Mouse (Mus musculus) macrophage (primary cell): ENCODE measurements around the gene Rspry1. TPM values are rescaled to one million over a fixed set of nuclear protein-coding genes. Genes with fewer than 3 reads are reported as not detected.

ENCODE experiments used
- H3K27ac ChIP-seq: fragments of 350-480 bp; formaldehyde crosslinking; 2 replicates; pipeline ENCODE4 v1.9.0; 2021
- H3K36me3 ChIP-seq: fragments of 350-480 bp; formaldehyde crosslinking; 2 replicates; pipeline ENCODE4 v1.9.0; 2021; ENCODE audit errors: inconsistent target
- H3K4me3 ChIP-seq: fragments of 350-480 bp; formaldehyde crosslinking; 2 replicates; pipeline ENCODE4 v1.9.0; 2021; ENCODE audit errors: inconsistent target
- H3K79me2 ChIP-seq: fragments of 350-480 bp; formaldehyde crosslinking; 2 replicates; pipeline ENCODE4 v1.9.0; 2021; ENCODE audit errors: inconsistent target
- WGBS: methylation state at CpG from one replicate; pipeline ENCODE4 v1.1.7; 2026; ENCODE audit warnings: inconsistent platforms; ENCODE audit not compliant: missing documents; 5-methylcytosine and 5-hydroxymethylcytosine counted together
- polyA plus RNA-seq: library from polyadenylated mRNA; stranded (reverse); fragments of 250-400 nt; gene quantifications from 3 replicates; pipeline ENCODE4 v1.2.4, GENCODE M21; 2018; ENCODE audit warnings: inconsistent platforms

Gene Rspry1
- polyA plus RNA-seq, 1 experiment from 2014 or later = 18.7 TPM

DNA sequence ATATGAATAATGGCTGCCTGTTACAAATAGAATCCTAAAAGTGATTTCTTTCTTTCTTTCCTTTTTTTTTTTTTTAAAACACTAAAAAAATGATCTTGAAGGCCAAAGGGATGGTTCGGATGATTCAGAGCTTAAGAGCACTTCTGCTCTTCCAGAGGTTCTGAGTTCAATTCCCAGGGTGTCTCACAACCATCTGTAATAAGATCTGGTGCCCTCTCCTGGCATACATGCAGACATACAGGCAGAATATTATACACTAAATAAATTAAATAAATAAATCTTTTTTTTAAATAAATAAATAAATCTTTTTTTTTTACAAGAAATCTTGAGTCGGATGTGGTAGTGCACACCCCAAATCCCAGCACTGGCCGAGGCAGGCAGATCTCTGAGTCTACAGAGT is 40.2 kb downstream of the Rspry1 start:
- H3K36me3 ChIP-seq = peaks cover 70% of the 10 kb centered on the region
- 100% methylated on average over 3 of the region's 3 CpGs for WGBS
- H3K79me2 ChIP-seq = no peaks in the 10 kb centered on the region
- H3K4me3 ChIP-seq = no peak overlapping the region
- H3K27ac ChIP-seq = no peak overlapping the region

DNA sequence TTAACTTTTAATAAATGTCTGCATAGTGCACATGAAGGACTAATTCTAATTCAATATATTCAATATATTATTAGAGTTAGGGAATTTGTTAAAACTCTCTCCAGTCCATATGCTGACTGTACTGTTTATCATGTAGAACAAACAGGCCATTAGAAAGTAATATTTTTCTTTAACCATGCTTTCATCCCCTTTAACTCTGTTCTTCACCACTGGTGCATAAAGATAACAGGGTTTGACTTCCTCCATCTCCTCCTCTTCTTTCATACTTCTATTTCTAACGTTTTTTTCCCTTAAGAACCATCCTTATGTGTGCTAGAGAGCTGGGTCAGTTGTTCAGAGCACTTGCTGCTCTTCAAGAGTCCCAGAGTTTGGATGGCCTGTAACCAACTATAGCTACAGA is 43.5 kb downstream of the Rspry1 start:
- WGBS = 50% methylated on average over 1 of the region's 1 CpGs
- H3K36me3 ChIP-seq = peaks cover 53% of the 10 kb centered on the region
- no peak overlapping the region for H3K27ac ChIP-seq
- no peaks in the 10 kb centered on the region for H3K79me2 ChIP-seq
- H3K4me3 ChIP-seq = no peak overlapping the region

DNA sequence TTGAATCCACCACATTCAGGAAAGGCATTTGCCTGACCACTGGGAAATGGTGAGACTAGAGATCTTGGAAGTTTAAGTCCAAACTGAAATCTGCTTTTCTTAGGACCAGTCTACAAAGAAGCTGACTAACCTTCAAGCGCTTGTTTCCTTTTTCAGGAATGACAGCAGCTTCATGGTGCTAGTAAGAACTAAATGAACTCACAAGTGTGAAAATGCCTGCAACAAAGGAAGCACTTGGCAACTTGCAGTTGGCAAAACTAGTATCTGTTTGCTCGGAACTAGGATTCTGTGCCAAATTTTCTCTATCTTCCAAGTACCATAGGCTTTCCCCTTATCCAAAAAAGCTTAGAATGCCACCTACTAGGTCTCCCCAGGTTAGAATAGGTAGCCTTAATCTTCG is 44.4 kb downstream of the Rspry1 start:
- H3K4me3 ChIP-seq = no peak overlapping the region
- no peaks in the 10 kb centered on the region for H3K79me2 ChIP-seq
- no peak overlapping the region for H3K27ac ChIP-seq
- peaks cover 46% of the 10 kb centered on the region for H3K36me3 ChIP-seq
- WGBS = 94% methylated on average over 3 of the region's 3 CpGs

DNA sequence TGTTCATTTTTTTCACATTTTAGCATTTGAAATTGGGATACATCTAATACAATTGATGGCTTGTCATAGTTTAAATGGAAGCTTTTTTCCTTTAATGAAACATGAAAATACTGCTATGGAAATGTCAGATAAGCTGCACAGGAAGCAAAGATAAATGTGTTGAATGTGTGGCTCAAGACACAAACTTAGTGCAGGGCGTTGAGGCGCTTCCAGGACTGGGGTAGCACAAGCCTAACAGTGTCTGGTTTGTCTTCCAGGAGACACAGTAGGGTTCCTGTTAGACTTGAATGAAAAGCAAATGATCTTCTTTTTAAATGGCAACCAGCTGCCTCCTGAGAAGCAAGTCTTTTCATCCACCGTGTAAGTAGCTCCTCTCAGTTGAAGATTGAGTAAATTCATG is 47.8 kb downstream of the Rspry1 start:
- WGBS = 95% methylated on average over 3 of the region's 3 CpGs
- H3K79me2 ChIP-seq = no peaks in the 10 kb centered on the region
- no peak overlapping the region for H3K4me3 ChIP-seq
- H3K27ac ChIP-seq = no peak overlapping the region
- peaks cover 58% of the 10 kb centered on the region for H3K36me3 ChIP-seq

DNA sequence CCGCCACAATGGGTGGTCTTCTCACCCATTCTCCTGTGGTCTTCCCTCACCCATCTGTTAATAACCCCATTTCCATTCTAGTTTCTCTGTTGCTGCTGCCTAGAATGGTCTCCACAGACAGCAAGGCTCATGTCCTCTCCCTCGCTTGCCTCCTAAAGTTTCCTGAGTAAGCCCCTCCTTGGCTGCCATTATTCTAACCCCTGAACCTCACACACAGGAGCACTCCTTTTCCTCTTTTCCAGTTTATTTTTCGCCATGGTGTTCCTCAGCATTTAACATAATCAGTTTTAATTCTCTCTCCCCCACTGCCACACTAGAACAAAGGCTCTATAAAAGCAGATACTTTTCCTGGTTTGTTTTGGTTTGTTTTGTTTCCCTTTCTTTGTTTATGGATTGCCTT is 51.2 kb downstream of the Rspry1 start:
- Histone ChIP-seq H3K79me2 (no peaks in the 10 kb centered on the region), H3K36me3 (peaks cover 47% of the 10 kb centered on the region), H3K27ac (no peak overlapping the region), H3K4me3 (no peak overlapping the region)
- WGBS = 96% methylated on average over 3 of the region's 3 CpGs

DNA sequence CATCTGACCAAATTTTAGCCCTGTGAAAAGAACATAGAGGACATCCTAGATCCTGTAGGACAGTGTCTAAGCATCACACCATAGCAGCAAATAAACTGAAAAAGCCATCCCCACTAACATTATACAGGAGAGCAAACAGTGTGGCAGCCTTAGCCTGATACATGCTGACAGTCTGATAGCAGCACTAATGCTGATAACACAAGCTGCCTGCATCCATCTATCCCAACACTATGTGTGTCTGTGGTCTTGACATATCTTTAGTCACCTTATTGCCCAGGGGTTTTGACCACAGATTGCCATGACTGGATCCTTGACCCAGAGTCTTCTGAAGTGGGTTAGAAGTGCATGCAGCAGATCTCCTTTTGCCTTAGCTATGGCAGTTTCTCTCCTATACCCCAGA is 53.3 kb downstream of the Rspry1 start:
- Histone ChIP-seq H3K79me2 (no peaks in the 10 kb centered on the region), H3K27ac (no peak overlapping the region), H3K4me3 (no peak overlapping the region), H3K36me3 (peaks cover 41% of the 10 kb centered on the region)

DNA sequence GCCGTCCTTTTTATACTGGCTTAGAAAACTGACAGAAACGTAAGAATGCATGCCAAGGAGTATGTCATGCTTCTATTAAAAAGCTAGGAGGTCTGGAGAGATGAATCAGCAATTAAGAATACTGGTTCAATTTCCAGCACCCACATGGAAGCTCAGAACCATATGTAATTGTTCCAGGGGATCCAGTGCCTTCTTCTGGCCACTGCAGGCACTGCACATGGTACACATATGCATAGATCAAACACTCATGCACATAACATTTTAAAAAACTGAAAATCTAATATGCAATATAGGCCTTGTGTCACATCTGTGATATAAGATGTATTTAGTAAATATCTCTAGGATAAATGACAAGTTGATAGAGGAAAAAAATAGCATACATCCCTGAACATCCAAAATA is 56.3 kb downstream of the Rspry1 start:
- Histone ChIP-seq H3K79me2 (no peaks in the 10 kb centered on the region), H3K4me3 (no peak overlapping the region), H3K36me3 (peaks cover 25% of the 10 kb centered on the region), H3K27ac (no peak overlapping the region)
- WGBS = 95% methylated on average over 2 of the region's 2 CpGs

DNA sequence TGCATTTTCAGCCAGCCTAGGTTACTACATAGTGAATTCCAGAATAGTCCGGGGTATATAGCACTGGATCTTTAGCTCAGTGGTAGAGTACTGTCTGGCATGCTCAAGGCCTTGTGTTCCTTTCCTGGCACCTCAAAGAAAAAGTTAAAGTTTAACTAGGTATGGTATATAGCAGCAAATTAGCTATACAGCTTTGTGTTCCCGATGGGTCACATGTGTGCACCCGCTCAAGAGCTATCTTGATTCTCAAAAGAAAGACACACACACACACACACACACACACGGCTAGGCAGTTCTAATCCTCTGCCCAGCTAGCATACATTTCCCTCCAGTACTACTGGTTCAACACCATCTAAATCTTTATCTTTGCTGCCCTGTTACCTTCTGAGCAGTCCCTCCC is 58.7 kb downstream of the Rspry1 start:
- no peak overlapping the region for H3K27ac ChIP-seq
- 97% methylated on average over 4 of the region's 4 CpGs for whole genome bisulfite sequencing
- peaks cover 7% of the 10 kb centered on the region for H3K36me3 ChIP-seq
- no peak overlapping the region for H3K4me3 ChIP-seq
- no peaks in the 10 kb centered on the region for H3K79me2 ChIP-seq

DNA sequence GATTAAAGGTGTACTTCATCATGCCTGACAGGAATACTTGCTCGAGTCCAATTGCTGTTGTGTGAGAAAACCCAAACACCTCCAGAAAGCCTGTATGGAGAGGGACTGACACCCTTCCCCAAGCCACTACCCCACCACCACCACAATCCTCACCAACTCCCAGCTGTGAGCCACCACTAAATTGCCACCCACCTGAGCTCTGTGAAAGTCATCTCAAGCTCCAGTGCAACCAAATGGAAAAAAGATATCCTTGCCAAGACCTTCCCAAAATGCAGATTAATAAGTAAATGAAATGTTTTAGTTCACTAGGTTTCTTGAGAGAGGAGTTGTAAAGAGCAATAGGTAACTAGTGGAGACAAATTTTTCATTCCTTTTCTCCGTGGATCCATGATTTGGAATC is 63.0 kb downstream of the Rspry1 start:
- H3K79me2 ChIP-seq = no peaks in the 10 kb centered on the region
- H3K27ac ChIP-seq = no peak overlapping the region
- 96% methylated on average over 2 of the region's 2 CpGs for WGBS
- H3K4me3 ChIP-seq = no peak overlapping the region
- H3K36me3 ChIP-seq = no peaks in the 10 kb centered on the region

DNA sequence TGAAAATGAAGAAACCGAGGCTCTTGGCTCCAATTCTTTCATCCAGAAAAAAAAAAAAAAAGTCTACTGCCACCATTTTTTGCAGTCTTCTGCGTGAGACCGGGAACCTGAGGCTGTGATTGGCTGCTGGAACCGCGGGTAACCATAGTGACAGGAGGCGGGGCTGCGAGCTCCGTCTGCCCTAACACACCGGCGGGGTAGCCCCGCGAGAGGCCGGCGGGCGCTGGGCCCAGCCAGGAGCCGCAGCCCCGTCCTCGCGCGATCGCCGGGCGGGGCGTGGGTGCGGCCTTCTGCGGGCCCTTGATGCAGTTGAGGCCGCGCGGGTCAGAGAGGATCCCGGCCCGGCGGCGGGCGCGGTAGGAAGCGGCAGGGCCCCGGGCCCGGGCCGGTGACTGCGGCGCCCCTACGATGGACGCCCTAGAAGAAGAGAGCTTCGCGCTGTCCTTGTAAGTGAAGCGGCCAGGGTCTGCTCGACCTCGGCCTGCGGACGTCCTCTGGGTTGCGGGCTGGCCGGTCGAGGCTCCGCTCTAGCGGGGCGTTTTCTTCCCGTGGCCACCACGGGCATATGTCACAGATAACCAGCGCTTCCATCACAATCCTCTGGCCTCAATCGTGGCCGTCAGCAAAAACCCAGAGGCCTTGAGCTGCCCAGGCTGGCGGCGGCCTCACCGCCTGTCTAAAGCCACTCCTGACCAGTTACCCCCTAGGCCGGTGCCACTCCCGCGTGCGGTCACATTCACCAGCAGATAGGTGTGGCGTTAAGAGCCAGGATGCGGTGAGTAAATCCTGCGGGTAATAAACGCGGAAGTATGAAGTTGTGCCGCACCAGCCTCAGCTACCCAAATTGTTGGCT is 64.9 kb downstream of the Rspry1 start, which contains the start of gene Arl2bp:
Gene Arl2bp, plus strand, starts transcription at position 145 of the 853 bp plus-strand sequence.
- peaks cover 11% of the 10 kb centered on the region for H3K36me3 ChIP-seq
- WGBS = under 1% methylated on average over 72 of the region's 74 CpGs
- no peaks in the 10 kb centered on the region for H3K79me2 ChIP-seq
- peak within 1 kb of the TSS; percentile 8; the same call in 1 of the 2 replicates for H3K27ac ChIP-seq
- H3K4me3 ChIP-seq = peak within 1 kb of the TSS; percentile 71

DNA sequence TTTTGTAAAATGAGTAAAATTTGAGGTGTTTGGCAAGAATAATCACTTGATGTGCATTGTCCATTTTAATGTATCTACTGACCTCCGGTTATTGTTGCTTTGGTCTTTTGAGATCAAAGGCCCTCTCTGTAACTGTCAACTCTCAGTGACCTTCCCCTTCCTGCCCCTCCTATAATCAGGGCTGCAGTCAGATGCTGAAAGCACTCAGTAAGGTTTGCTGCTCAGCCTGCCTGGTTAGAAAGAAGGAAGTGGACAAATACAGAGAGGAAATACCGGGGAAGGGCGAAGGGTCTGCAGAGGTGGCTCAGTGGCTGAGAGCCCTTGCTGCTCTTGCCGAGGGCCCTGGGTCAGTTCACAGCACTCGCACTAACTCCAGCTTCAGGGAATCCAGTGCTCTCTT is 72.6 kb downstream of the Rspry1 start:
- 36% methylated on average over 5 of the region's 5 CpGs for WGBS
- no peaks in the 10 kb centered on the region for H3K79me2 ChIP-seq
- H3K27ac ChIP-seq = no peak overlapping the region
- H3K36me3 ChIP-seq = peaks cover 33% of the 10 kb centered on the region
- H3K4me3 ChIP-seq = no peak overlapping the region

DNA sequence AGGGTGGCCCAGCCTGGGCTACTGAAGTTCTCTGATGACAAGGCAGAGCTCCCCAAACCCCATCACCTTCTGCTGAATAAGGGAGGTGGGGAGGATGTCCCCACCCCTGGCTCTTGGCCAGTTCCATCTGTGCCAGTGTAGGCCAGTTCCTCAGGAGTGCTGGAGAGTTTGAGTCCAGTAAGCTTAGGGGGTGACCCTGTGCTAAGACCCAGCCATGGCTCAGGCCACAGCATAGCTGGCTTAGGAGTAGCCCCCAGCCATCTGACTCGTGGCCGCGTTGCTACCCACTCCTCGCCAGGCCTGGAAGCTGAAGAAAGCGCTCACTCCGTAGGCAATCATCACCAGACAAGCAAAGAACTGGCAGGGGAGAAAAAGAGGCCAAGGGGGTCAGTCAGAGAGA is 74.2 kb downstream of the Rspry1 start:
- Histone ChIP-seq H3K79me2 (no peaks in the 10 kb centered on the region), H3K27ac (no peak overlapping the region), H3K36me3 (peaks cover 29% of the 10 kb centered on the region), H3K4me3 (no peak overlapping the region)
- 91% methylated on average over 6 of the region's 6 CpGs for WGBS

DNA sequence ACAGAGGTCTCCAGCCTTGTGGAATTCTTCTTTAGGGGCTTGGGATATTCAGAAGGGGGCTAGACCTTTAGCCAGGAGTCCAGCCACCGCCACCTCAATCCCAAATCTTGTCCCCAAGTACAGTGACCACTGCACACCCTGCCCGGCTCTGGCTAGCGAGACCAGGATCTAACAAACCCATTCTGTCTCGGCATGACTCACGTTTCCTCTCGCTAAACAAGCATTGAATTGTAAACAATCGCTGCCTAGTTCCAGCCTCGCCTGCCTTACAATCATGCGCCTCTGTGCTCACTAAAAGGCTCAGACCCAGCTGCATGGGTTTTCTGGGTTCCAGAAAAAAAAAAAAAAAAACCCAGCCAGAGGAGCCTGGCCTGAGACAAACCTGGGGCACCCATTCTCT is 76.8 kb downstream of the Rspry1 start:
- 78% methylated on average over 9 of the region's 9 CpGs for WGBS
- H3K36me3 ChIP-seq = peaks cover 3% of the 10 kb centered on the region; the same call in 1 of the 2 replicates

DNA sequence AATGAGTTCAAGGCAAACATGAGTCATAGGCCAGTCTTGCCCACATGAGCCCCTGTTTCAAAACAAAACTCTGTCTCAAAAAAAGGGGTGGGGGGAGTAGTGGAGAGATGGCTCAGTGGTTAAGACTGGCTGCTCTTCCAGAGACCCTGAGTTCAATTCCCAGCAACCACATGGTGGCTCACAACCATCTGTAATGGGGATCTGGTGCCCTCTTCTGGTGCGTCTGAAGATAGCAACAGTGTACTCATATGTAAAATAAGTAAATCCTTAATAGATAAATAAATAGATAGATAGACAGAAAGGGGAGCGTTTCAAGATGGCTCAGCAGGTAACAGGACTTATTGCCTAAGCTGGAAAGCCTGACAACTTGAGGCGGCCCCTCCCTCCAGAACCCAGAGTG is 78.7 kb downstream of the Rspry1 start:
- Histone ChIP-seq H3K4me3 (no peak overlapping the region), H3K36me3 (no peaks in the 10 kb centered on the region), H3K27ac (no peak overlapping the region), H3K79me2 (no peaks in the 10 kb centered on the region)
- 82% methylated on average over 2 of the region's 3 CpGs for whole genome bisulfite sequencing

More for the DNA sequence above, 76.8 kb downstream of the Rspry1 start:
- H3K27ac ChIP-seq = no peak overlapping the region
- no peaks in the 10 kb centered on the region for H3K79me2 ChIP-seq
- H3K4me3 ChIP-seq = no peak overlapping the region

DNA sequence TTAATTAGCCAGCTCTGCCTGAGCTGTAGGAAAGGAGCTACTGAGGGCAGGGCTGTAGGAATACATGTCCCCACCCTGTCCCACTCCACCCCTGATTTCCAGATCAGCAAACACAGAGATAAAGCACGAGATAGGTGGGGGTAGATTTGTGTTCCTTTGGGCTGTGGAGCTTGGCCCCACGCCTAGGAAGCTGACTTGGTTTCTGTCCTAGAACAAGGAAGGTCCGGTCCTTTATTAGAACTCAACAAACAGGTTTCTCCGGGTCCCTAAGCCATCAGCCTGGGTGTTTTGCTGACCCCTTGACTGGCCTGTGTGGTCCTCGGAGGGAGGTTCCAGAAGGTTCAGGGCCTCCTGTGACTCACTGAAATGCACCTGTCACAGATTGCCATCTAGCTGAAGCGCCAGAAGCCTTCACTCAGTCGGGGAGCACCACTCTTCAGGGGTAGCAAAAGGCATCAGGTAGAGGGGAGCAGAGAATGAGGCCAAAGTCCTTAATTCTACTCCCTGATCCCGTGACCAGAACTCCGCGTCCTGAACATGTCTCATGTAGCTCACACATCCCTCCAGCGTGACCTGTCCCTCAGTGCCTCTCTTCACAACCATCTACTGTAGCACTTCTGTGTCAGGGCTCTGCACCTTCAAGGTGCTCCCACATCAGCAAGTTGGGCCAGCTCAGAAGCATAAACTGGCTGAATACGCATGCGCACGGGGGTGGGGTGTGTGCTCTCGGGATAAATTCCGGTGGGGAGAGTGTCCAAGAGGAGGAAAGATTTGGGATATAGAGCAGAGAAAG is 81.2 kb downstream of the Rspry1 start:
- 91% methylated on average over 16 of the region's 16 CpGs for WGBS
- Histone ChIP-seq H3K27ac (no peak overlapping the region), H3K36me3 (no peaks in the 10 kb centered on the region), H3K4me3 (no peak overlapping the region), H3K79me2 (no peaks in the 10 kb centered on the region)
